Mouse (Mus musculus) heart, postnatal 0 days (tissue): ENCODE results near the gene Pole2. TPM values are rescaled to one million over a fixed set of nuclear protein-coding genes. Genes with fewer than 3 reads are reported as not detected.
A peak's percentile ranks its signal among the peaks of the same experiment; 100 is the strongest.

Experiments used
- ATAC-seq: fragments of 200-750 bp; cut with Nextera tagmentation; 2 replicates; pipeline ENCODE4 v1.8.0; 2017; ENCODE audit warnings: low read depth, moderate number of reproducible peaks, moderate library complexity; ENCODE audit not compliant: insufficient read depth
- DNase-seq: peaks from one replicate; pipeline ENCODE4 v3.0.0-alpha.2; 2016; ENCODE audit warnings: low spot score
- H3K27ac ChIP-seq: fragments of 300-500 bp; sonication (generic); 2 replicates; pipeline ENCODE4 v1.5.1; 2014; ENCODE audit warnings: low read depth, mild to moderate bottlenecking
- H3K27me3 ChIP-seq: fragments of 300-500 bp; sonication (generic); 2 replicates; pipeline ENCODE4 v1.6.1; 2014; ENCODE audit warnings: low read length, mixed read lengths; ENCODE audit not compliant: control insufficient read depth, insufficient read depth
- H3K36me3 ChIP-seq: fragments of 300-500 bp; sonication (generic); replicated peaks from 2 replicates; pipeline ENCODE4 v1.6.1; 2014; ENCODE audit warnings: low read length, mixed read lengths; ENCODE audit not compliant: control insufficient read depth, insufficient read depth
- H3K4me1 ChIP-seq: fragments of 300-500 bp; sonication (generic); 2 replicates; pipeline ENCODE4 v1.6.1; 2014; ENCODE audit warnings: antibody characterized with exemption; ENCODE audit not compliant: control insufficient read depth, insufficient read depth
- H3K4me2 ChIP-seq: fragments of 300-500 bp; sonication (generic); 2 replicates; pipeline ENCODE4 v1.6.1; 2014; ENCODE audit warnings: low read depth, mild to moderate bottlenecking, low read length, moderate library complexity
- H3K4me3 ChIP-seq: fragments of 300-500 bp; sonication (generic); 2 replicates; pipeline ENCODE4 v1.5.1; 2014; ENCODE audit warnings: low read depth, low read length
- H3K9ac ChIP-seq: fragments of 300-500 bp; sonication (generic); replicated peaks from 2 replicates; pipeline ENCODE4 v1.6.1; 2014; ENCODE audit warnings: low read depth, low read length, mixed read lengths
- H3K9me3 ChIP-seq: fragments of 300-500 bp; sonication (generic); replicated peaks from 2 replicates; pipeline ENCODE4 v1.6.1; 2016; ENCODE audit warnings: low read length; ENCODE audit not compliant: control insufficient read depth
- CTCF ChIP-seq: IDR thresholded peaks from 2 replicates; pipeline ENCODE4 v1.5.1; 2016; ENCODE audit warnings: antibody characterized with exemption, control low read depth, low read depth
- EP300 ChIP-seq: IDR thresholded peaks from 2 replicates; pipeline ENCODE4 v1.6.1; 2016; ENCODE audit warnings: antibody characterized with exemption, low read depth
- WGBS: fragments of 180-500 bp; shearing (Covaris S2); extraction: QIAGEN DNeasy Blood & Tissue Kit; methylation state at CpG from one replicate; pipeline ENCODE4 v1.1.7; 2014; 5-methylcytosine and 5-hydroxymethylcytosine counted together
- polyA plus RNA-seq: library from polyadenylated mRNA; unstranded; fragments of >200 nt; fragmentation: Nextera tagmentation; extraction: Ambion mirVana; gene quantifications from 2 replicates; pipeline ENCODE4 v1.2.1, GENCODE M21; 2015
- total RNA-seq: library from RNA; depleted of rRNA; stranded (reverse); fragments of >200 nt; gene quantifications from 2 replicates; pipeline ENCODE4 v1.2.3, GENCODE M21; 2014; ENCODE audit warnings: low replicate concordance; rRNA removed

Gene Pole2
- total RNA-seq (0.88 and 2.2 TPM in 2 replicates), polyA plus RNA-seq (5.0 and 5.2 TPM in 2 replicates)

DNA sequence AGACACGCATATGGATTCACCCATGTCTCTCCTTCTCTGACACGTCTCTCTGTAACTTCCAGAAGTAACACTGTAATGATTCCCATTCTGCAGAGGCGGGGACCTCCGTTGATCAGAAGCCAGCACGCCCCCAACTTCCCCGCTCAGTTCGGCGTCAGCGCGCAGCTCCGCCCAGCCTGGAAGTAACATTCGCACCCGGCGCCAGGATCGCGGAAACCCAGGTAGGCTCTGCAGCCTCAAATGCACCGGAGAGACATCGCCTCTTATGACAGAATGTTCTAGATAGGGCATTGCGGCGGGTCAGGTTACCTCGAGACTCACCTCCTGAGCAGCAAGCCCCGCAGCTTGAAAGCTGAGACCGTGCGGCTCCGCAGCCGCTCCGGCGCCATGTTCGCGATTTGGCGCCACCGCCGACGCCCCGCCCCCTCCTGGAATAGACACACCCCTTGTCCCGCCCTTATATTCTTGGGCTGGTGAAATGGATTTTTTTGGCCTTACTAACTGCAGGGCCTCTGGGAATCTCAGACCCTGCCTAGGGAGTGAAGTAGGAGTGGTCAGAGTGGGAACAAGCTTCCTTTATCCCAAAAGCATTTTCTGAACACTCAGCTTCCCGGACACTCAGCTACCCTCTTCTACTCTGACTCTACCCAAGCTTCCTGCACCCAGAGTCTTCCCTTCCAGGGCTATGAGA, at the start of gene Pole2:
Gene Pole2, minus strand, starts transcription at position 420 of the 691 bp plus-strand sequence.
- Histone ChIP-seq H3K27ac (peak within 1 kb of the TSS; percentile 72), H3K4me2 (peak within 1 kb of the TSS; percentile 76), H3K9me3 (no peaks in the 10 kb centered on the region), H3K4me3 (peak within 1 kb of the TSS; percentile 84), H3K27me3 (no peaks in the 10 kb centered on the region), H3K4me1 (peaks cover 6% of the 10 kb centered on the region), H3K36me3 (0 out of 2 replicates have a peak, but pooled peaks cover 7% of the 10 kb centered on the region), H3K9ac (peak within 1 kb of the TSS; percentile 59)
- WGBS, result under 1% methylated on average over 37 of the region's 37 CpGs
- TF ChIP-seq EP300 (no peak), CTCF (no peak)
- DNase-seq, result peak; percentile 83
- ATAC-seq, result peak; percentile 94

GRCm38 (mm10) chr12:69268956-69269355, 41.0 kb upstream of the Pole2 start:
- no peak overlapping the region for H3K4me2 ChIP-seq
- WGBS, result 74% methylated on average over 2 of the region's 2 CpGs
- no peak overlapping the region for H3K9ac ChIP-seq
- no peaks in the 10 kb centered on the region for H3K36me3 ChIP-seq
- DNase-seq (no peak), ATAC-seq (no peak)
- TF ChIP-seq CTCF, result no peak
- TF ChIP-seq EP300, result no peak
- H3K4me3 ChIP-seq, result no peak overlapping the region
- H3K27ac ChIP-seq, result no peak overlapping the region
- no peaks in the 10 kb centered on the region for H3K27me3 ChIP-seq
- no peaks in the 10 kb centered on the region for H3K4me1 ChIP-seq
- H3K9me3 ChIP-seq, result no peaks in the 10 kb centered on the region

GRCm38 (mm10) chr12:69267956-69268632, 40.1 kb upstream of the Pole2 start:
- no peak overlapping the region for H3K9ac ChIP-seq
- DNase-seq (no peak), ATAC-seq (no peak)
- H3K27ac ChIP-seq, result no peak overlapping the region
- H3K4me2 ChIP-seq, result no peak overlapping the region
- no peaks in the 10 kb centered on the region for H3K36me3 ChIP-seq
- no peak overlapping the region for H3K4me3 ChIP-seq
- 77% methylated on average over 11 of the region's 11 CpGs for WGBS
- no peaks in the 10 kb centered on the region for H3K27me3 ChIP-seq
- no peaks in the 10 kb centered on the region for H3K4me1 ChIP-seq
- H3K9me3 ChIP-seq, result no peaks in the 10 kb centered on the region
- TF ChIP-seq EP300 (no peak), CTCF (no peak)

GRCm38 (mm10) chr12:69265031-69265430, 37.0 kb upstream of the Pole2 start:
- DNase-seq (no peak), ATAC-seq (no peak)
- no peak overlapping the region for H3K4me2 ChIP-seq
- H3K27me3 ChIP-seq, result no peaks in the 10 kb centered on the region
- no peak overlapping the region for H3K9ac ChIP-seq
- TF ChIP-seq EP300 (no peak), CTCF (no peak)
- H3K36me3 ChIP-seq, result no peaks in the 10 kb centered on the region
- H3K4me1 ChIP-seq, result no peaks in the 10 kb centered on the region
- H3K9me3 ChIP-seq, result no peaks in the 10 kb centered on the region
- no peak overlapping the region for H3K27ac ChIP-seq
- 80% methylated on average over 3 of the region's 3 CpGs for WGBS
- H3K4me3 ChIP-seq, result no peak overlapping the region

DNA sequence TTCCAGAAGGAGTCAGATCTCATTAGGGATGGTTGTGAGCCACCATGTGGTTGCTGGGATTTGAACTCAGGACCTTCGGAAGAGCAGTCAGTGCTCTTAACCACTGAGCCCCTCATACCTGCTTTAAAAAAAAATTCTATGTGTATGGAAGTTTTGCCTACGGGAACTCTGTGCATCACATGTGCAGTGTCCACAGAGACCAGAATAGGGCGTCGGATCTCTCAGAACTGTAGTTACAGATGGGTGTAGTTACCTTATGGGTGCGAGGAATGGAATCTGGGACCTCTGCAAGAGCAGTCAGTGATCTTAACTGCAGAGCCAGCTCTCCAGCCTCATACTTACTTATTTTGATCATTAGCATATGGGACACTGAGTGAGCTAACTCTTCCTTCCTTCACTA, 34.3 kb upstream of the Pole2 start:
- no peaks in the 10 kb centered on the region for H3K36me3 ChIP-seq
- no peaks in the 10 kb centered on the region for H3K4me1 ChIP-seq
- no peaks in the 10 kb centered on the region for H3K9me3 ChIP-seq
- no peak overlapping the region for H3K9ac ChIP-seq
- H3K4me3 ChIP-seq, result no peak overlapping the region
- DNase-seq, result no peak
- ATAC-seq, result no peak
- no peak overlapping the region for H3K4me2 ChIP-seq
- TF ChIP-seq EP300 (no peak), CTCF (no peak)
- WGBS, result 91% methylated on average over 5 of the region's 5 CpGs
- no peaks in the 10 kb centered on the region for H3K27me3 ChIP-seq
- no peak overlapping the region for H3K27ac ChIP-seq
